In the genomic region with DNA sequence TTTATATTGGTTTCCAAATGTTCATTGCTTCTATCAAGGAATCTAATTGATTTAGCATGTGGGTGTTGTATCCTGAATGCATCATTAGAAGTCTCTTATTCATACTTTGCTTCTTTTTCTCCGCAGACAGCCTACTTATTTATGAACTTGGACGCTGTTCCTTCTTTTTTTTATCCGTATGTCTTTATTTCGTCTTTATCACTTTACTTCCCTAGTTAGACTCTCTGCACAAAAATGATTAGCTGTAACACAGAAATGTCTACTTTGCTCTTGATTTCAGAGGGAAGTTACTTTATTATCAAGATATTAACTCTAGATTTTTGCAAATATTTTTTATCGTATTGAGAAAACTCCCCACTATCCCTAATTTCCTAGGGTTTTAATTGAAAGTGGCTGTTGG, we compare ENCODE assay signal across 24 mouse cellular contexts.
"Had no signal": no experiment of that assay in that cellular context is flagged by ENCODE, and none has a peak within 500 bp of the region (broad histone marks: within the 10 kb centered on the region; RNA-seq: fewer than 3 reads in every experiment).

No protein-coding gene starts in this region.

- H3K27me3 ChIP-seq: embryonic facial prominence, embryonic 12.5 days; embryonic facial prominence, embryonic 13.5 days; embryonic facial prominence, embryonic 15.5 days; forebrain, embryonic 12.5 days; forebrain, embryonic 13.5 days; forebrain, embryonic 15.5 days had no signal

- DNase-seq: cerebellum, adult 9-10 months; cerebellum, adult 9-11 months; cerebellum, postnatal 10 days; cerebellum, postnatal 14 days; cerebellum, postnatal 25 days; cerebellum, postnatal 36 days; embryo, embryonic 11 days; forebrain, postnatal 0 days; gastrocnemius, adult 2 months; gastrocnemius, postnatal 10 days; gastrocnemius, postnatal 14 days; gastrocnemius, postnatal 25 days; gastrocnemius, postnatal 36 days; heart, adult 18-20 months; heart, adult 2 months had no signal

- H3K9ac ChIP-seq: embryonic facial prominence, embryonic 12.5 days; embryonic facial prominence, embryonic 13.5 days; embryonic facial prominence, embryonic 15.5 days; forebrain, embryonic 12.5 days; forebrain, embryonic 13.5 days; forebrain, embryonic 15.5 days; forebrain, postnatal 0 days had no signal

- H3K27ac ChIP-seq: embryonic facial prominence, embryonic 10.5 days; embryonic facial prominence, embryonic 12.5 days; embryonic facial prominence, embryonic 13.5 days; embryonic facial prominence, embryonic 15.5 days; forebrain, embryonic 10.5 days; forebrain, embryonic 12.5 days; forebrain, embryonic 13.5 days; forebrain, embryonic 15.5 days; gastrocnemius, adult 2 months; heart, adult 2 months had no signal

- H3K4me1 ChIP-seq: embryonic facial prominence, embryonic 10.5 days; embryonic facial prominence, embryonic 12.5 days; embryonic facial prominence, embryonic 13.5 days; embryonic facial prominence, embryonic 15.5 days; forebrain, embryonic 10.5 days; forebrain, embryonic 12.5 days; forebrain, embryonic 13.5 days; forebrain, embryonic 15.5 days had no signal

- H3K9me3 ChIP-seq: embryonic facial prominence, embryonic 10.5 days; embryonic facial prominence, embryonic 12.5 days; embryonic facial prominence, embryonic 13.5 days; embryonic facial prominence, embryonic 15.5 days; forebrain, embryonic 10.5 days; forebrain, embryonic 12.5 days; forebrain, embryonic 15.5 days had no signal

- H3K4me3 ChIP-seq: embryonic facial prominence, embryonic 10.5 days; embryonic facial prominence, embryonic 12.5 days; embryonic facial prominence, embryonic 13.5 days; embryonic facial prominence, embryonic 15.5 days; erythroblast, embryonic 14.5 days; forebrain, embryonic 10.5 days; forebrain, embryonic 12.5 days; forebrain, embryonic 13.5 days; forebrain, embryonic 15.5 days; gastrocnemius, adult 2 months; heart, adult 2 months had no signal

- H3K36me3 ChIP-seq: embryonic facial prominence, embryonic 12.5 days; forebrain, embryonic 15.5 days had no signal
